Mouse (Mus musculus): ENCODE results near the gene Csf3r. TPM values are rescaled to one million over a fixed set of nuclear protein-coding genes. Genes with fewer than 3 reads are reported as not detected.
"Not testable (repeated sequence)": the region's sequence is repeated elsewhere in the genome, so short reads cannot be mapped to it uniquely, and the experiment has no call there.

Csf3r gene
- 0.17 and 0.22 TPM in 2 replicates for polyA plus RNA-seq (2015; fragmentation: Nextera tagmentation; extraction: Ambion mirVana)

DNA sequence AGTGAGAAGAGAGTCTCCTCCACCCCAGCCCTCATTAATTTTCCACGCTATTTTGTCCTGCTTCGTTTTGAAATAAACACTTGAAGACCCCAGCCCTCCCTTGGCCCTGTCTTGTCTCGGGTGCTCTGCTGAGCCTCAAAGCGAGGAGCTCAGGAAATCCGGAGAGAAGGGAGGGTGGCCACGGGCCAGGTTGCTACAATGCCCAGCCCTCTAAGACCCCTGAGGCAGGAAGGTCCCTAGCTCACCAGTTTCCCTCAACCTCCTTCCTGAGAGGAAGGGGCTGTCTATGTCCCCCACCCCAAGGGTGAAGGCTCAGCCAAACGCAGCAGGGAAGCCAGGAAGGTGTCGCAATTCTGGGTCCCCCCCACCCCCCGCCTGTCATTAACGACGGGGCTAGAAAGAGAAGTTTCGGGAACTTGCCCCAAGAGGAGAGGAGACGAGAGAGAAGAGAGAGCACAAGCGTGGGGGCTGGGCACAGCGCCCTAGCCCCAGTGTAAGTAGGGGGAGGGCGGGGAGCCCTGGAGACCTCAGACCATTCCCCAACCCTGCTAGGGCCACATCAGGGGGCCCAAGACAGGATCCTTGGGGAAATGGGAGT is at the start of gene Csf3r:
Gene Csf3r (plus strand): TSS at position 248 of the 598 bp plus-strand sequence.
- H3K9me3 ChIP-seq (ENCODE audit: control insufficient read depth, low read length), result no peaks in the 10 kb centered on the region
- H3K4me2 ChIP-seq (replicated peaks; ENCODE audit: low read depth), result no peak within 1 kb of the TSS

DNA sequence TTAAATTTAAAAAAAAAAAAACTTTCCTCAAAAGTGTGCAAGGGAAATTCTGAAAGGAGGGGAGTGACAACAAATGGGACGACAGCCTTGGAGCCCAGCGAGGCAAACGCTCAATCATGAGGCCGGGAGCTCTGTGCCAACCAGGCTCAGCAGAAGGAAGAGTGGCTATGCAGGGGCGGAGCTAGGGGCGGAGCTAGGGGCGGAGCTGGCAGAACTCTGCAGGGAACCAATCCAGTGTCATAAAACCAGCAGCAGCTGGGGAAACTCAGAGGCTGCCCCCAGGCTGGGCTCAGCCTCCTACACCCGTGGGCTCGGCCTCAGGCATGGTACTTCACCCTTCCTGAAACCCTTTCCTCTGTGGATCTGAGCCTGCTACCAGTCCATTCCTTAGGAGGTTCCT is 46.6 kb upstream of the Csf3r start:
- Histone ChIP-seq H3K4me2 (replicated peaks; ENCODE audit: low read depth) (no peak overlapping the region), H3K4me3 (ENCODE audit: low read depth, low read length) (no peak overlapping the region), H3K27me3 (ENCODE audit: control insufficient read depth, insufficient read depth, low read length) (no peaks in the 10 kb centered on the region), H3K36me3 (ENCODE audit: control insufficient read depth, insufficient read depth, low read length) (no peaks in the 10 kb centered on the region), H3K9ac (ENCODE audit: low read length) (no peak overlapping the region), H3K9me3 (ENCODE audit: control insufficient read depth, low read length) (no peaks in the 10 kb centered on the region), H3K4me1 (replicated peaks; ENCODE audit: control insufficient read depth, insufficient read depth) (no peaks in the 10 kb centered on the region), H3K27ac (replicated peaks) (no peak overlapping the region)
- no peak for ATAC-seq (ENCODE audit: low FRiP score, low TSS enrichment)
- 55% methylated on average over 9 of the region's 9 CpGs for WGBS
- no peak for DNase-seq (ENCODE audit: low spot score)
- no peak for TF ChIP-seq CTCF (IDR thresholded peaks at IDR 0.05; ENCODE audit: low read depth)
- no peak for TF ChIP-seq EP300 (optimal IDR thresholded peaks at IDR 0.05)

More for the DNA sequence above, at the start of gene Csf3r:
- DNase-seq (ENCODE audit: low spot score), result no peak
- ATAC-seq (ENCODE audit: low FRiP score, low TSS enrichment), result no peak
- Histone ChIP-seq H3K27ac (replicated peaks) (no peak within 1 kb of the TSS), H3K36me3 (ENCODE audit: control insufficient read depth, insufficient read depth, low read length) (no peaks in the 10 kb centered on the region), H3K27me3 (ENCODE audit: control insufficient read depth, insufficient read depth, low read length) (no peaks in the 10 kb centered on the region), H3K4me3 (ENCODE audit: low read depth, low read length) (no peak within 1 kb of the TSS), H3K9ac (ENCODE audit: low read length) (no peak within 1 kb of the TSS), H3K4me1 (replicated peaks; ENCODE audit: control insufficient read depth, insufficient read depth) (no peaks in the 10 kb centered on the region)
- no peak for TF ChIP-seq EP300 (optimal IDR thresholded peaks at IDR 0.05)
- no peak for TF ChIP-seq CTCF (IDR thresholded peaks at IDR 0.05; ENCODE audit: low read depth)
- WGBS, result 43% methylated on average over 16 of the region's 16 CpGs

DNA sequence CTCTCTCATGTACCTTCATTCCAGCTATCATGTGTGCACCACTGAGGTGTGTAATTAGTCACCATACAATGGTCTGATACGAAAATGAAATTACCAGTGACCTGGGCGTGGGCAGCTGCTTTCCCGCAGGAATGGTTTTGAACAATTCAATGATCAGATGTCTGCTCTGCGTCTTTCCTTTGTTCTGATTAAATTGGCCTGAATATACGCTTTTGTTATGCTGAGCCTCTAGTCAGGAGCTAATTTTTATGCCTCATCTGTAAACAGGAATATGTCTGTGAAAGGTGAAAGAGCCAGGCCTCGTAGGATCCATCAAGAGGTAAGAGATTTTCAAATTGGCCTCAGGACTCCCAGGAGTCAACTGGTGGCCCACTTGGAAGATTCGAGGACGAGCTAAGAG is 41.1 kb upstream of the Csf3r start:
- no peak overlapping the region for H3K27ac ChIP-seq (replicated peaks)
- no peaks in the 10 kb centered on the region for H3K36me3 ChIP-seq (ENCODE audit: control insufficient read depth, insufficient read depth, low read length)
- DNase-seq (ENCODE audit: low spot score) (no peak), ATAC-seq (ENCODE audit: low FRiP score, low TSS enrichment) (no peak)
- no peak overlapping the region for H3K4me2 ChIP-seq (replicated peaks; ENCODE audit: low read depth)
- no peak overlapping the region for H3K9ac ChIP-seq (ENCODE audit: low read length)
- H3K4me1 ChIP-seq (replicated peaks; ENCODE audit: control insufficient read depth, insufficient read depth), result no peaks in the 10 kb centered on the region
- H3K27me3 ChIP-seq (ENCODE audit: control insufficient read depth, insufficient read depth, low read length), result no peaks in the 10 kb centered on the region
- no peaks in the 10 kb centered on the region for H3K9me3 ChIP-seq (ENCODE audit: control insufficient read depth, low read length)
- H3K4me3 ChIP-seq (ENCODE audit: low read depth, low read length), result no peak overlapping the region
- no peak for TF ChIP-seq CTCF (IDR thresholded peaks at IDR 0.05; ENCODE audit: low read depth)
- WGBS, result 79% methylated on average over 8 of the region's 8 CpGs

- WGBS, result 54% methylated on average over 2 of the region's 2 CpGs
- not testable (repeated sequence) for H3K4me3 ChIP-seq (ENCODE audit: low read depth, low read length); DNase-seq (ENCODE audit: low spot score)
These were observed 38.6 kb upstream of the Csf3r start for GRCm38 (mm10) chr4:125985703-125986102.

GRCm38 (mm10) chr4:125987071-125987470 is 37.3 kb upstream of the Csf3r start:
- no peak for TF ChIP-seq CTCF (IDR thresholded peaks at IDR 0.05; ENCODE audit: low read depth)
- TF ChIP-seq EP300 (optimal IDR thresholded peaks at IDR 0.05), result no peak
- 68% methylated on average over 3 of the region's 3 CpGs for WGBS
- Histone ChIP-seq H3K4me1 (replicated peaks; ENCODE audit: control insufficient read depth, insufficient read depth) (no peaks in the 10 kb centered on the region), H3K4me3 (ENCODE audit: low read depth, low read length) (no peak overlapping the region), H3K9me3 (ENCODE audit: control insufficient read depth, low read length) (no peaks in the 10 kb centered on the region), H3K4me2 (replicated peaks; ENCODE audit: low read depth) (no peak overlapping the region), H3K36me3 (ENCODE audit: control insufficient read depth, insufficient read depth, low read length) (no peaks in the 10 kb centered on the region), H3K27me3 (ENCODE audit: control insufficient read depth, insufficient read depth, low read length) (no peaks in the 10 kb centered on the region), H3K9ac (ENCODE audit: low read length) (no peak overlapping the region), H3K27ac (replicated peaks) (no peak overlapping the region)
- ATAC-seq (ENCODE audit: low FRiP score, low TSS enrichment) (no peak), DNase-seq (ENCODE audit: low spot score) (no peak)

More at GRCm38 (mm10) chr4:125985703-125986102, 38.6 kb upstream of the Csf3r start:
- not testable (repeated sequence) for H3K9me3 ChIP-seq (ENCODE audit: control insufficient read depth, low read length); H3K9ac ChIP-seq (ENCODE audit: low read length); H3K36me3 ChIP-seq (ENCODE audit: control insufficient read depth, insufficient read depth, low read length); ATAC-seq (ENCODE audit: low FRiP score, low TSS enrichment); H3K4me2 ChIP-seq (replicated peaks; ENCODE audit: low read depth); H3K4me1 ChIP-seq (replicated peaks; ENCODE audit: control insufficient read depth, insufficient read depth); H3K27me3 ChIP-seq (ENCODE audit: control insufficient read depth, insufficient read depth, low read length); H3K27ac ChIP-seq (replicated peaks)

DNA sequence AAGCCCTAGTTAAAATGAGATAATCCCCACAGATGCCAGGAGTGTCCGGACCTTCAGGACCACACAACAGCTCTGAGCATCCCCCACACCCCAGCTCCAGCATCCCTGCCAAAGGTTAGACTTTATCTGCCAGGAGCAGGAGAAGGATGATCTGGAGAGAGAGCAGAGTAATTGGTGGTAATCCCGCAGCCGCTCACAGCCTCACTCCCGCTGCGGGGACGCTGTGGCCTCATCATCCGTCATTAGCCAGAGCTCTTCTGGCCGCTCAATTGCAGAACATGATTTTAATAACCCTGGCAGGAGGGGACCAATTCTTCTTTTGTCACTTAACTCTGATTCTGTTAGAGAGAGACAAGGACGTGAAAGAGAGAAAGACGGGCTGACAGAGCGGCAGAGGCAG is 35.3 kb upstream of the Csf3r start:
- no peak overlapping the region for H3K4me3 ChIP-seq (ENCODE audit: low read depth, low read length)
- no peak overlapping the region for H3K4me2 ChIP-seq (replicated peaks; ENCODE audit: low read depth)
- 53% methylated on average over 11 of the region's 11 CpGs for WGBS
- H3K27me3 ChIP-seq (ENCODE audit: control insufficient read depth, insufficient read depth, low read length), result no peaks in the 10 kb centered on the region
- H3K9ac ChIP-seq (ENCODE audit: low read length), result no peak overlapping the region
- TF ChIP-seq CTCF (IDR thresholded peaks at IDR 0.05; ENCODE audit: low read depth) (no peak), EP300 (optimal IDR thresholded peaks at IDR 0.05) (no peak)
- DNase-seq (ENCODE audit: low spot score), result no peak
- no peak overlapping the region for H3K27ac ChIP-seq (replicated peaks)
- no peak for ATAC-seq (ENCODE audit: low FRiP score, low TSS enrichment)
- no peaks in the 10 kb centered on the region for H3K4me1 ChIP-seq (replicated peaks; ENCODE audit: control insufficient read depth, insufficient read depth)
- no peaks in the 10 kb centered on the region for H3K36me3 ChIP-seq (ENCODE audit: control insufficient read depth, insufficient read depth, low read length)
- H3K9me3 ChIP-seq (ENCODE audit: control insufficient read depth, low read length), result no peaks in the 10 kb centered on the region
